Mouse (Mus musculus) ES-E14 (cell line): ENCODE data around the gene Ankrd17. TPM values are rescaled to one million over a fixed set of nuclear protein-coding genes. Genes with fewer than 3 reads are reported as not detected.

Experiments used
- DNase-seq: peaks from one replicate; pipeline ENCODE4 v3.0.0-alpha.2; 2013; ENCODE audit warnings: low read depth, low spot score
- H3K27ac ChIP-seq: 2 replicates; pipeline ENCODE4 v1.5.1; 2012; ENCODE audit warnings: low read depth, mild to moderate bottlenecking, low read length, moderate library complexity, mixed read lengths; ENCODE audit not compliant: poor library complexity, insufficient read depth, severe bottlenecking
- H3K36me3 ChIP-seq: 2 replicates; pipeline ENCODE4 v1.6.1; 2012; ENCODE audit warnings: mild to moderate bottlenecking, low read length, moderate library complexity, mixed read lengths; ENCODE audit not compliant: control insufficient read depth, poor library complexity, insufficient read depth, severe bottlenecking
- H3K4me1 ChIP-seq, 2 experiments: fragments of 150-350 bp in 1 of 2; sonication (generic) in 1 of 2; 2 replicates each; pipeline ENCODE4 v1.6.1; 2012; ENCODE audit warnings: low read length in 2 of 2, mild to moderate bottlenecking in 1 of 2, mixed read lengths in 1 of 2; ENCODE audit not compliant: control insufficient read depth in 2 of 2, insufficient read depth in 2 of 2, poor library complexity in 1 of 2
- H3K4me3 ChIP-seq, 2 experiments: fragments of 150-350 bp in 1 of 2; sonication (generic) in 1 of 2; 2 replicates each; pipeline ENCODE4 v1.5.1; 2012; ENCODE audit warnings: low read length in 2 of 2, low read depth in 1 of 2, mild to moderate bottlenecking in 1 of 2, mixed read lengths in 1 of 2; ENCODE audit not compliant: insufficient read depth in 1 of 2, poor library complexity in 1 of 2, severe bottlenecking in 1 of 2
- H3K9ac ChIP-seq: 2 replicates; pipeline ENCODE4 v1.6.1; 2012; ENCODE audit warnings: low read depth, mild to moderate bottlenecking, low read length, mixed read lengths; ENCODE audit not compliant: poor library complexity, insufficient read depth, severe bottlenecking
- H3K9me3 ChIP-seq: fragments of 150-350 bp; sonication (generic); 2 replicates; pipeline ENCODE4 v1.6.1; 2012; ENCODE audit warnings: low read depth, mild to moderate bottlenecking, low read length; ENCODE audit not compliant: control insufficient read depth, insufficient read depth
- CHD2 ChIP-seq: IDR thresholded peaks from 2 replicates; pipeline ENCODE4 v1.6.1; 2014; ENCODE audit warnings: mild to moderate bottlenecking, low read depth, low read length, inconsistent platforms
- HCFC1 ChIP-seq: IDR thresholded peaks from 2 replicates; pipeline ENCODE4 v1.6.1; 2012; ENCODE audit warnings: low read length, inconsistent platforms, borderline replicate concordance; ENCODE audit not compliant: insufficient read depth
- MAFK ChIP-seq: IDR thresholded peaks from 2 replicates; pipeline ENCODE4 v1.6.1; 2014; ENCODE audit warnings: mild to moderate bottlenecking, low read depth, low read length, inconsistent platforms; ENCODE audit not compliant: insufficient read depth
- ZC3H11A ChIP-seq: IDR thresholded peaks from 2 replicates; pipeline ENCODE4 v1.6.1; 2012; ENCODE audit warnings: low read depth, mild to moderate bottlenecking, inconsistent platforms, low read length, borderline replicate concordance
- ZNF384 ChIP-seq: IDR thresholded peaks from 2 replicates; pipeline ENCODE4 v1.6.1; 2012; ENCODE audit warnings: low read depth, low read length, inconsistent platforms
- in situ Hi-C, 2 experiments: fragments of 600-800 bp; cut with MboI; formaldehyde crosslinking; loops; one replicate each; pipeline ENCODE4 v1.15.1; 2025; ENCODE audit warnings: low sequenced_read_pairs in 2 of 2, inconsistent platforms in 1 of 2; ENCODE audit not compliant: unreplicated experiment in 2 of 2
- total RNA-seq: library from RNA; depleted of rRNA; stranded (reverse); fragments of 300-350 nt; gene quantifications from 2 replicates; pipeline ENCODE4 v1.2.3, GENCODE M21; 2012

Gene Ankrd17
- total RNA-seq, 1 experiment, result 70.0 TPM

DNA sequence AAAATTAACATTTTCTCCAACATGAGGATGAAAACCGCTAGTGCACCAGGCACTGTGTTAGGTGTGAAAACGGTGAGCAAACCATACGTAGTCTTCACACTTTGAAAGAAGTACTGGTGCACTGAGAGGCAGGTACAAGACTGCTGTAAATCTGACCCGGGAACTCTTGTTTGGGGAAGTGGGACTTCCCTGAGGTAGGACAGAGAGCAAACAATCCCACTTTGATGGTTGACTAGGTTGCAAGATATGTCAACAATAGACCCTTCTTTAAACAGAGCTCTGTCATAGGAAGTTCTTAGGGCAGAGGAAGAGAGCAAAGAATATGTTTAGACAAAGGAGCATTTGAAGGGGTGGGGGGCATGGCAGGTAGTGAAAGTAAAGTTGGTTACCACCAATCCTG lies 7.3 kb upstream of the Ankrd17 start:
- no peak overlapping the region for H3K4me3 ChIP-seq
- H3K27ac ChIP-seq, result no peak overlapping the region
- no peak for DNase-seq
- in situ Hi-C loops, result no loop called here
- H3K9ac ChIP-seq, result no peak overlapping the region
- H3K36me3 ChIP-seq, result no peaks in the 10 kb centered on the region
- H3K9me3 ChIP-seq, result no peaks in the 10 kb centered on the region
- no peak for TF ChIP-seq HCFC1
- no peak for TF ChIP-seq ZC3H11A
- no peak for TF ChIP-seq ZNF384
- TF ChIP-seq CHD2, result no peak
- TF ChIP-seq MAFK, result no peak
- no peaks in the 10 kb centered on the region for H3K4me1 ChIP-seq

DNA sequence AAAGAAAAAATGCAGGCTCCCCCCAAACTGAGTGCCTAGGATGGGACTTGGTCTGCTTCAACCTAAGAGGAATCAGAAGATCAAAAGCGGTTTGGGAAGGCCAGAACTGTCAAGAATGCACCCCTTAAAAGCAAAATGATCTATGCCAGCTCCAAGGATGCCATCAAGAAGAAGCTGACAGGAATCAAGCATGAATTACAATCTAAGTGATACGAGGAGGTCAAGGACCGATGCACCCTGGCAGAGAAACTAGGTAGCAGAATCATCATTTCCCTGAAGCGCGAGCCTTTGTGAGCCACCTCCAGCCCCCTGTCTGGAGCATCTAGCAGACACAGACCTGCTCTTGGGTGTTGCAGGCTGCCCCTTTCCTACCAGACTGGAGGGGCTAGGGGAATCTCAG lies 4.0 kb upstream of the Ankrd17 start:
- H3K9ac ChIP-seq, result no peak overlapping the region
- H3K4me1 ChIP-seq, result no peaks in the 10 kb centered on the region
- TF ChIP-seq CHD2, result no peak
- no peak for TF ChIP-seq ZNF384
- TF ChIP-seq HCFC1, result no peak
- no peak for TF ChIP-seq ZC3H11A
- TF ChIP-seq MAFK, result no peak
- H3K36me3 ChIP-seq, result no peaks in the 10 kb centered on the region
- H3K9me3 ChIP-seq, result no peaks in the 10 kb centered on the region
- DNase-seq, result no peak
- H3K27ac ChIP-seq, result no peak overlapping the region
- no peak overlapping the region for H3K4me3 ChIP-seq
- in situ Hi-C loops, result no loop called here

DNA sequence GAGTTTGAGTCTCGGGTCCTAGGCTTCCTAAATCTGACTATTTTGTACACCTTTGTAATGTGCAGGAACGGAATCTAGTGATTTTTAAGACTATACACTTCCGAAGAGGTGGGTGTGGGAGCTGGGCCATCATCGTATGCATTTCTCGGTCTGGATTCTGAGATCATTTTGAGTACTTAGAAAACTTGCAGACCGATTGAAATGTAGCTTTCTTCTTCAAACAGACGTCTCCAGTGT lies 608 bp upstream of the Ankrd17 start, which contains the start of gene Gm9958:
Gm9958 (plus strand) TSS at position 138 of the 237 bp plus-strand sequence.
- Histone ChIP-seq H3K4me1 (0 out of 4 replicates have a peak, but pooled peaks cover 0 to 2% of the 10 kb centered on the region in 2 experiments), H3K9ac (peak within 1 kb of the TSS; percentile 97), H3K4me3 (peak within 1 kb of the TSS; percentile 95 to 100), H3K36me3 (no peaks in the 10 kb centered on the region; the same call in 1 of the 2 replicates), H3K9me3 (no peaks in the 10 kb centered on the region), H3K27ac (peak within 1 kb of the TSS; percentile 91)
- no peak for DNase-seq
- TF ChIP-seq MAFK, result no peak
- no peak for TF ChIP-seq ZNF384
- no peak for TF ChIP-seq CHD2
- no peak for TF ChIP-seq ZC3H11A
- no peak for TF ChIP-seq HCFC1
- in situ Hi-C loops, result loop anchor here in 1 of 2 experiments (10.0 kb wide), 1 partner anchor 142 kb away; the partner anchor contains the start of gene Cox18

DNA sequence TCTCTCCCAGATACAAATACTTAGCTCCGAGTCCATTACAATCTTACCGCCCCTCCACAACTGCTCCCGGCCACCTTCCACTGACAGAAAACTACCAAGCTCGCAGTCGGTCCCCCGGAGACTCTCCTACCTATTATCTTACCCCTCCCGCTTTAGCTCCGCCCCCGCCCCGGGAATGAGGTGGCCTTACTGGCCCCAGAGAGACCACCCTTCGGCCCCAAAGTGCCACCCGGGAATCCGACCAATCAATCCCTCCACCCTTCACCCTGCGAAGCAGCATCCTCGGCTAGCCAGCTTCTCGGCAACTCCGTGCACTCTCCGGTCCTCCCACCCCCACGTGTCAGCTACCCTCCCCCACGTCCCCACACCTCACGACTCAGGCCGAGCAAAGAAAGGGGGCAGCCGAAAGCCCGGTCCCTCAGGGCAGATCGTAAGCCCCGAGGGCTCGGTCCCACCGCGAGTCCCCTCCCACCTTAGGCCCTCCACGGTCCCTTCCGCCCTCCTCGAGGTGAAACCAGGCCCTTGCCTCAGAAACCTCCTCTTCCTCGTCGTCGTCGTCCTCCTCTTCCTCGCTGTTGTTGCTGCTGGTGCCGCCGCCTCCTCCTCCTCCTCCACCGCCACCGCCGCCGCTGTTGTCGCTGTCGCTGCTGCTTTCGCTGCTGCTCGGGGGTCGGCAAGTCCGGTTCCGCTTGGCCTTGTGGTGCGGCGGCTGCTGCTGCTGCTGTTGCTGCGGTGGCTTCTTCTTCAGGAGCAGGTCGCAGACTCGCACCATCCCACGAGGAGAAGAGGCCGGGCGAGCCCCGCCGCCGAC lies 1.0 kb downstream of the Ankrd17 start:
- H3K4me1 ChIP-seq, result 0 out of 4 replicates have a peak, but pooled peaks cover 0 to 2% of the 10 kb centered on the region in 2 experiments
- H3K4me3 ChIP-seq, result peak overlapping the region; percentile 95 to 100
- peak overlapping the region; percentile 97 for H3K9ac ChIP-seq
- no peaks in the 10 kb centered on the region for H3K9me3 ChIP-seq
- in situ Hi-C loops, result loop anchor here in 1 of 2 experiments (10.0 kb wide), 1 partner anchor 141 kb away; the partner anchor contains the start of gene Cox18
- DNase-seq, result peak; percentile 52
- no peak for TF ChIP-seq ZNF384
- no peak for TF ChIP-seq HCFC1
- no peak for TF ChIP-seq MAFK
- TF ChIP-seq ZC3H11A, result no peak
- no peak for TF ChIP-seq CHD2
- peaks cover 2% of the 10 kb centered on the region; the same call in 1 of the 2 replicates for H3K36me3 ChIP-seq
- H3K27ac ChIP-seq, result peak overlapping the region; percentile 91
